Mouse (Mus musculus) lung, postnatal 0 days (tissue): ENCODE data around the gene Oaz2.

Experiments
- CTCF ChIP-seq: IDR thresholded peaks from 2 replicates; pipeline ENCODE4 v1.5.1; 2016; ENCODE audit warnings: antibody characterized with exemption, mild to moderate bottlenecking
- EP300 ChIP-seq: IDR thresholded peaks from 2 replicates; pipeline ENCODE4 v1.6.1; 2016; ENCODE audit warnings: antibody characterized with exemption, mild to moderate bottlenecking, control low read depth

DNA sequence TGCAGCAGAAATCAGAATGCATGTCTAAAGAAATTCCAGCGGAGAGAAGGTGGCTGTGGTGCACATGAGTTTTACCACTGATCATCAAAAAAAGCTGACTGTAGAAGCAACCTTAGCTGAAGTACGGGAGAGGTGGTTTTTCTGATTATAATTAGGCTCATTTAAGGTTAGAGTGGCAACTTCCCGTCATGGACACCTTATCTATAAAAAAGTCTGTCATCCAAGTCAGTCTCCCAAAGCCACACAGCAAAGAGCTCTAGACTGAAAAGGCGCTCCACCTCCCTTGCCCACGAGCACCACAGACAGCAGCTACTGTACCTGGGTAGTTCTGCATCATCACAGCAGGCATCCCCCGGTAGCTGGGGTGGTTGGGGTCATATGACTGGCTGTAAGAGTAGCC is 32.7 kb downstream of the Oaz2 start:
- no peak for TF ChIP-seq CTCF
- TF ChIP-seq EP300 = no peak
